Mouse (Mus musculus): Measurements from ENCODE around the gene Fcgrt. TPM values are rescaled to one million over a fixed set of nuclear protein-coding genes. Genes with fewer than 3 reads are reported as not detected.
A peak's percentile ranks its signal among the peaks of the same experiment; 100 is the strongest.

Gene Fcgrt
- total RNA-seq, 1 experiment = 10.6 TPM

DNA sequence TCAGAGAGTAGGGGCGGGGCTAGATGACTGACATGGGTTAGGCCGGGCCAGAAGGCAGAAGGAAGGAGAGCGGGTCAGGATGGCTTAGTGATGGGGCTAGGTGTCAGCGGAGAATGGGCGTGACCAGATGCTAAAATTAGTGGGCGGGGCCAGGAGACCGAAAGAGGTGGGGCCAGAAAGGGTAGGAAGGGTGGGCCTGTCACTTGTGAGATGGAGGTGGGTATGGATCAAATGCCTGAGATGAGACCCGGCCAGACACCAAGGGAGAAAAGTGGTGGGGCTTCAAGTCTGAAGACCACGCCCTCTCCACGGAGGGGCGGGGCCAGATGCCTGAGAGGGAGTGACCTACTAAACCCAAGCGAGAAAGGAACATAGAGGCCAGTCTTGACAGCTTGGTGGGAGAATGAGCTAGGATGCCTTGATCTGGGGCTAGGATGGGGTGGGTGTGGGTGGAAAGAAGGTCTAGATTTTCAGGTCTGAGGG lies 30.9 kb upstream of the Fcgrt start:
- no peak overlapping the region for H3K9ac ChIP-seq (ENCODE audit: insufficient read depth, low read depth, low read length, poor library complexity, severe bottlenecking)
- H3K4me3 ChIP-seq (ENCODE audit: insufficient read depth in 1 of 2, low read depth in 1 of 2, low read length in 2 of 2, poor library complexity in 1 of 2, severe bottlenecking in 1 of 2) = no peak overlapping the region
- peaks cover 0 to 19% of the 10 kb centered on the region in 2 experiments; a peak in 1 of 4 replicates for H3K4me1 ChIP-seq (ENCODE audit: control insufficient read depth in 2 of 2, insufficient read depth in 2 of 2, low read length in 2 of 2, poor library complexity in 1 of 2)
- no peak overlapping the region for H3K27ac ChIP-seq (ENCODE audit: insufficient read depth, low read depth, low read length, poor library complexity, severe bottlenecking)
- in situ Hi-C loops (cut with MboI; ENCODE audit: low sequenced_read_pairs in 2 of 2, unreplicated experiment in 2 of 2) = loop anchor here in 1 of 2 experiments (5.0 kb wide), 1 partner anchor 57 kb away; no protein-coding TSS in a partner anchor
- no peaks in the 10 kb centered on the region for H3K36me3 ChIP-seq (ENCODE audit: control insufficient read depth, insufficient read depth, low read length, poor library complexity, severe bottlenecking)
- H3K9me3 ChIP-seq (ENCODE audit: control insufficient read depth, insufficient read depth, low read depth, low read length) = no peaks in the 10 kb centered on the region
- DNase-seq (ENCODE audit: low read depth, low spot score) = peak; percentile 95
- no peak for TF ChIP-seq HCFC1 (IDR thresholded peaks at IDR 0.05; ENCODE audit: borderline replicate concordance, insufficient read depth, low read length)
- TF ChIP-seq CHD2 (IDR thresholded peaks at IDR 0.05; ENCODE audit: low read depth, low read length) = no peak
- no peak for TF ChIP-seq MAFK (IDR thresholded peaks at IDR 0.05; ENCODE audit: insufficient read depth, low read depth, low read length)
- no peak for TF ChIP-seq ZNF384 (IDR thresholded peaks at IDR 0.05; ENCODE audit: low read depth, low read length)
- TF ChIP-seq ZC3H11A (IDR thresholded peaks at IDR 0.05; ENCODE audit: borderline replicate concordance, low read depth, low read length) = no peak

DNA sequence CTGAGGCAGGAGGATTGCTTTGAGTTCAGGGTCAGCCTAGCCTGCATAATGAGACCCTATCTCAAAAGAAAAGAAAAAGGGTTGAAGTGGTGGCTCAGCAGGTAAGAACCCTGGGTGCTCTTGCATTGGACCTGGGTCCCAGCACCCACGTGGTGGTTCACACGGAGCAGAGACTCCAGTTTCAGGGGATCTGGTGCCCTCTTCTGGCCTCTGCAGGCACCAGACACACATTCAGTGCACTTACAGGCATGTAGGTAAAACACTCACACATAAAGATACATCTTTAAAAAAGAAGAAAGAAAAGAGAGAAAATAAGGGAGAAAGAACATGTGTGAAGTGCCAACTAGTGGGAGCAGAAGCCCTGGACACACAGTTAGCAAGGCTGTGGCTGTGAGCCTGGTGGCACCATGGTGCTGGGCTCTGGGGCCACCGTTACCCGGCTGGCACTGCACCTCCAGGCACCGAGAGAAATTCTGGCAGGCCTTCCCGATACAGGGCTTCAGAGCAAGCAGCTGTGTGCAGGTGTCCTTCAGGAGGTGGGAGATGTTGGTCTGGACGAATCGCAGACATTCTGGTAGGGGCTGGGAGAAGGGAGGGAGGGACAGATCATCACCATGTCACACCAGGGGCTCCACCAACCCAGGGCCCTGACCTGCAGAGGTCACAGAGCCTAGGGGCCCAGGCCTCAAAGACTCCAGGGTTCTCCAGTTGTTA lies 30.0 kb upstream of the Fcgrt start:
- Histone ChIP-seq H3K9me3 (ENCODE audit: control insufficient read depth, insufficient read depth, low read depth, low read length) (no peaks in the 10 kb centered on the region), H3K4me1 (ENCODE audit: control insufficient read depth in 2 of 2, insufficient read depth in 2 of 2, low read length in 2 of 2, poor library complexity in 1 of 2) (peaks cover 0 to 18% of the 10 kb centered on the region in 2 experiments; a peak in 1 of 4 replicates), H3K36me3 (ENCODE audit: control insufficient read depth, insufficient read depth, low read length, poor library complexity, severe bottlenecking) (no peaks in the 10 kb centered on the region), H3K4me3 (ENCODE audit: insufficient read depth in 1 of 2, low read depth in 1 of 2, low read length in 2 of 2, poor library complexity in 1 of 2, severe bottlenecking in 1 of 2) (no peak overlapping the region), H3K27ac (ENCODE audit: insufficient read depth, low read depth, low read length, poor library complexity, severe bottlenecking) (no peak overlapping the region), H3K9ac (ENCODE audit: insufficient read depth, low read depth, low read length, poor library complexity, severe bottlenecking) (no peak overlapping the region)
- in situ Hi-C loops (cut with MboI; ENCODE audit: low sequenced_read_pairs in 2 of 2, unreplicated experiment in 2 of 2) = loop anchor here in 1 of 2 experiments (5.0 kb wide), 1 partner anchor 56 kb away; no protein-coding TSS in a partner anchor
- DNase-seq (ENCODE audit: low read depth, low spot score) = no peak
- TF ChIP-seq ZNF384 (IDR thresholded peaks at IDR 0.05; ENCODE audit: low read depth, low read length) (no peak), CHD2 (IDR thresholded peaks at IDR 0.05; ENCODE audit: low read depth, low read length) (no peak), HCFC1 (IDR thresholded peaks at IDR 0.05; ENCODE audit: borderline replicate concordance, insufficient read depth, low read length) (no peak), ZC3H11A (IDR thresholded peaks at IDR 0.05; ENCODE audit: borderline replicate concordance, low read depth, low read length) (no peak), MAFK (IDR thresholded peaks at IDR 0.05; ENCODE audit: insufficient read depth, low read depth, low read length) (no peak)

DNA sequence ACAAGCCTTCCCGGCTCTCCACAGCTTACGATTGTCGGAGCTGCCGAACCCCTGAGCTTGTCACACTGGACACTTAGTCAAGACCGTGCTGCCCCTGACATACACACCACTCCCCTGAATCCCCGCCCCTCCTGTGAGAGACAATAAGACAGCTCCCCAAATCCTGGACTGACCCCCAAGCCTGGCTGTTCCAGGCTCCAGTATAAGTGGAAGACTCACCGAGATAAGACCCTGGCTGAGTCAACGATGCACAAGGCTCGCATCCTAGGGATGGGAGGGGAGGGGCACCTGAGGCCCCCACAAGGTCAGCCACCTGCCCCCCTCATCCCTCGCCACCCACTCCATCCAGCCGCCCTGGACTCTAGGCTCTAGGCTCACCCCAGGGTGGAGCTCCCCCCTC lies 28.2 kb upstream of the Fcgrt start:
- no peak overlapping the region for H3K27ac ChIP-seq (ENCODE audit: insufficient read depth, low read depth, low read length, poor library complexity, severe bottlenecking)
- H3K4me1 ChIP-seq (ENCODE audit: control insufficient read depth in 2 of 2, insufficient read depth in 2 of 2, low read length in 2 of 2, poor library complexity in 1 of 2) = peaks cover 0 to 18% of the 10 kb centered on the region in 2 experiments; a peak in 1 of 4 replicates
- H3K9me3 ChIP-seq (ENCODE audit: control insufficient read depth, insufficient read depth, low read depth, low read length) = no peaks in the 10 kb centered on the region
- no peak for TF ChIP-seq MAFK (IDR thresholded peaks at IDR 0.05; ENCODE audit: insufficient read depth, low read depth, low read length)
- TF ChIP-seq CHD2 (IDR thresholded peaks at IDR 0.05; ENCODE audit: low read depth, low read length) = no peak
- no peak for TF ChIP-seq HCFC1 (IDR thresholded peaks at IDR 0.05; ENCODE audit: borderline replicate concordance, insufficient read depth, low read length)
- no peak for TF ChIP-seq ZNF384 (IDR thresholded peaks at IDR 0.05; ENCODE audit: low read depth, low read length)
- peaks cover 15% of the 10 kb centered on the region for H3K36me3 ChIP-seq (ENCODE audit: control insufficient read depth, insufficient read depth, low read length, poor library complexity, severe bottlenecking)
- no peak for DNase-seq (ENCODE audit: low read depth, low spot score)
- in situ Hi-C loops (cut with MboI; ENCODE audit: low sequenced_read_pairs in 2 of 2, unreplicated experiment in 2 of 2) = loop anchor here in 1 of 2 experiments (5.0 kb wide), 1 partner anchor 55 kb away; no protein-coding TSS in a partner anchor
- H3K4me3 ChIP-seq (ENCODE audit: insufficient read depth in 1 of 2, low read depth in 1 of 2, low read length in 2 of 2, poor library complexity in 1 of 2, severe bottlenecking in 1 of 2) = peak overlapping the region in 1 of 2 experiments; percentile 44; a peak in 2 of 4 replicates
- peak overlapping the region; percentile 64; the same call in 1 of the 2 replicates for H3K9ac ChIP-seq (ENCODE audit: insufficient read depth, low read depth, low read length, poor library complexity, severe bottlenecking)

DNA sequence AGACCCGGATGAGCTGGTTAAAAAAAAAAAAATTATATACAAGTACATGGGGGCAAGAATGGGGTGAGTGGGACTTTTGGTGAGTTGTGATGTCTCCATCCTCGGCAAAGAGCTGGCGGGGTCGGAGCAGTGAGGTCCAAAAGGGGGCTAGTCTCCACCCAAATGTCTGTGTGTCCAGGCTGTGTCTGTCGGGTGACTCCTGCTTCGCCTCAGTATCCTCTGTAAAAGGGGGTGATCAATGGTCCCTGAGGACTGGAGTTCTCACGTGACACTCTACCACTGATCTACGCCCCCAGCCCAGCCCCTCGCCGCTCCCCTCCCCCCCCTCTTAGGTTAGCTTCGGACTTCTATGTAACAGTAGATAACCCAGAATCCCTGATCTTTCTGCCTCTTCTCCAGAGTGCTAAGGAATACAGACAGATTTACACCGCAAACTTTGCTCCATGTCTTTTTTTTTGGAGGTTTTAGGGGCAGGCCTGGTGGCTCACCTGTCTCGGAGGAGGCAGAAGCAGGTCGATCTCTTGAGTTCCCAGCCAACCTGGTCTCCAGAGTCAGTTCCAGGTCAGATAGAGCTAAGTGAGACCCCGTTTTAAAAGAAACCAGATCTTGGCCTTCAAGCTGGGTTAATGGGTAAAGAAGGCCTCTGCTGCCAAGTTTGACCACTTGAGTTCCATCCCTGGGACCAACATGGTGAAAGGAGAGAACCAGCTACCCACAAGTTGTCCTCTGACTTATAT lies 26.3 kb upstream of the Fcgrt start:
- Histone ChIP-seq H3K9me3 (ENCODE audit: control insufficient read depth, insufficient read depth, low read depth, low read length) (no peaks in the 10 kb centered on the region), H3K4me3 (ENCODE audit: insufficient read depth in 1 of 2, low read depth in 1 of 2, low read length in 2 of 2, poor library complexity in 1 of 2, severe bottlenecking in 1 of 2) (peak overlapping the region; percentile 70 to 80), H3K36me3 (ENCODE audit: control insufficient read depth, insufficient read depth, low read length, poor library complexity, severe bottlenecking) (peaks cover 32% of the 10 kb centered on the region), H3K9ac (ENCODE audit: insufficient read depth, low read depth, low read length, poor library complexity, severe bottlenecking) (peak overlapping the region; percentile 90; the same call in 1 of the 2 replicates), H3K27ac (ENCODE audit: insufficient read depth, low read depth, low read length, poor library complexity, severe bottlenecking) (peak overlapping the region; percentile 72; the same call in 1 of the 2 replicates), H3K4me1 (ENCODE audit: control insufficient read depth in 2 of 2, insufficient read depth in 2 of 2, low read length in 2 of 2, poor library complexity in 1 of 2) (peaks cover 0 to 14% of the 10 kb centered on the region in 2 experiments; a peak in 1 of 4 replicates)
- in situ Hi-C loops (cut with MboI; ENCODE audit: low sequenced_read_pairs in 2 of 2, unreplicated experiment in 2 of 2) = loop anchor here in 1 of 2 experiments (5.0 kb wide), 1 partner anchor 53 kb away; no protein-coding TSS in a partner anchor
- no peak for DNase-seq (ENCODE audit: low read depth, low spot score)
- TF ChIP-seq ZNF384 (IDR thresholded peaks at IDR 0.05; ENCODE audit: low read depth, low read length) = no peak
- no peak for TF ChIP-seq MAFK (IDR thresholded peaks at IDR 0.05; ENCODE audit: insufficient read depth, low read depth, low read length)
- TF ChIP-seq CHD2 (IDR thresholded peaks at IDR 0.05; ENCODE audit: low read depth, low read length) = no peak
- no peak for TF ChIP-seq HCFC1 (IDR thresholded peaks at IDR 0.05; ENCODE audit: borderline replicate concordance, insufficient read depth, low read length)
- TF ChIP-seq ZC3H11A (IDR thresholded peaks at IDR 0.05; ENCODE audit: borderline replicate concordance, low read depth, low read length) = no peak

Measured in ES-E14 (cell line).